Mouse (Mus musculus) testis, adult 2 months (tissue): ENCODE data around the gene Satb1.

Source experiments
- CTCF ChIP-seq: fragments of 200-500 bp; IDR thresholded peaks from 2 replicates; pipeline ENCODE4 v1.5.1; 2012; ENCODE audit warnings: low read depth, mild to moderate bottlenecking, inconsistent platforms, low read length, moderate library complexity; ENCODE audit not compliant: control insufficient read depth, insufficient read depth, insufficient replicate concordance
- POLR2A ChIP-seq: fragments of 200-500 bp; IDR thresholded peaks from 2 replicates; pipeline ENCODE4 v1.6.1; 2012; ENCODE audit warnings: low read depth, mild to moderate bottlenecking, inconsistent platforms, low read length, moderate library complexity; ENCODE audit not compliant: control insufficient read depth

- TF ChIP-seq POLR2A (no peak), CTCF (no peak)
Observed at GRCm38 (mm10) chr17:51760251-51760887, 72.7 kb downstream of the Satb1 start.
